In the genomic region with DNA sequence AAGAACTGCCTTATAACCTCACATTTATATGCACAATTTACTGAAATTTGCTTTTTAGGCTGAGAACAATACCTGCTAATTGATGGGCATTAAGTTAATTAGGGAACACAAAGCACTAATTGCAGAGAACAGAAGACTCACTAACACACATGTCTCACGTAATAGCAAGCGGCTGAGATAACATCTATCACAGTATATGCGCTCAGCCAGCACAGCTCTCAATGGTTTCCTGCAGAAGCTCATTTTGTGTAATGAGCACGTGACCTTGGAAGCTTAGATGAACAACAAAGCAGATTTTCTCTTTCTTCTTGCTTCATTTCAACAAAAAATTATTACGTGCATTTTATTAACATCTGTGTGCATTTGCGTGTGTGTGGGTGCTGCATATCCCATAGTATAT, we compare ENCODE assay signal across 28 mouse cellular contexts.
A peak's percentile ranks its signal among the peaks of the same experiment; 100 is the strongest.
DNase-seq lines count a peak whose midpoint lies in the region; ATAC-seq and TF ChIP-seq lines count a peak whose summit lies in the region.
"Had no signal": no experiment of that assay in that cellular context is flagged by ENCODE, and none has a peak within 500 bp of the region (broad histone marks: within the 10 kb centered on the region; RNA-seq: fewer than 3 reads in every experiment).

No protein-coding gene starts in this region.

- TF ChIP-seq CTCF in forebrain, postnatal 0 days (IDR thresholded peaks at IDR 0.05; ENCODE audit: low read depth): no peak
- no peak for TF ChIP-seq CTCF in hindbrain, postnatal 0 days (IDR thresholded peaks at IDR 0.05; ENCODE audit: low read depth)
- no peak for TF ChIP-seq CTCF in brain, embryonic 14.5 days (IDR thresholded peaks at IDR 0.05; ENCODE audit: borderline replicate concordance, extremely low read depth, insufficient read depth, insufficient read length)

- peak; percentile 1 for DNase-seq in forebrain, postnatal 0 days
- DNase-seq in hindbrain, postnatal 0 days (ENCODE audit: low spot score): peak; percentile 6
- no peak for DNase-seq in hindbrain, embryonic 14.5 days (ENCODE audit: low spot score)
- peak; percentile 59 for DNase-seq in retina, postnatal 1 day
- DNase-seq in retina, embryonic 14.5 days (ENCODE audit: low spot score): no peak
- DNase-seq in brain, embryonic 14.5 days (ENCODE audit: low read depth): peak; percentile 47
- no peak for DNase-seq in heart, postnatal 14 days
- DNase-seq: adrenal gland, adult 8-10 months; adrenal gland, postnatal 14 days; adrenal gland, postnatal 36 days; B cell, adult 2 months; cerebellum, adult 11 months; cerebellum, adult 18-20 months; cerebellum, adult 8-10 months; cerebellum, adult 9-11 months; cerebellum, postnatal 14 days; cerebellum, postnatal 36 days; embryo, embryonic 11 days had no signal

- H3K27ac ChIP-seq in forebrain, postnatal 0 days (ENCODE audit: low read depth, low read length): no peak overlapping the region
- H3K27ac ChIP-seq in forebrain, embryonic 15.5 days (replicated peaks): no peak overlapping the region
- H3K27ac ChIP-seq in hindbrain, postnatal 0 days: no peak overlapping the region
- no peak overlapping the region for H3K27ac ChIP-seq in hindbrain, embryonic 14.5 days
- H3K27ac ChIP-seq: embryonic facial prominence, embryonic 13.5 days; embryonic facial prominence, embryonic 15.5 days; forebrain, embryonic 13.5 days had no signal

- H3K4me2 ChIP-seq in forebrain, postnatal 0 days (ENCODE audit: low read depth): no peak overlapping the region
- H3K4me2 ChIP-seq in forebrain, embryonic 15.5 days (replicated peaks): no peak overlapping the region
- no peak overlapping the region for H3K4me2 ChIP-seq in hindbrain, postnatal 0 days (ENCODE audit: low read depth, low read length)
- H3K4me2 ChIP-seq in hindbrain, embryonic 14.5 days (replicated peaks): no peak overlapping the region
- H3K4me2 ChIP-seq: embryonic facial prominence, embryonic 13.5 days; embryonic facial prominence, embryonic 15.5 days; forebrain, embryonic 13.5 days had no signal

- intact Hi-C loops in heart, postnatal 14 days (cut with DNase I): no loop called here

- H3K4me3 ChIP-seq in forebrain, postnatal 0 days (ENCODE audit: low read depth, low read length): no peak overlapping the region
- no peak overlapping the region for H3K4me3 ChIP-seq in forebrain, embryonic 15.5 days
- H3K4me3 ChIP-seq in hindbrain, postnatal 0 days (ENCODE audit: low read length): no peak overlapping the region
- no peak overlapping the region for H3K4me3 ChIP-seq in hindbrain, embryonic 14.5 days (replicated peaks; ENCODE audit: low read length)
- H3K4me3 ChIP-seq: embryonic facial prominence, embryonic 13.5 days; embryonic facial prominence, embryonic 15.5 days; erythroblast, embryonic 14.5 days; forebrain, embryonic 13.5 days had no signal

- ATAC-seq in forebrain, postnatal 0 days: no peak
- ATAC-seq in forebrain, embryonic 15.5 days (replicated peaks): no peak
- no peak for ATAC-seq in hindbrain, postnatal 0 days
- ATAC-seq in hindbrain, embryonic 14.5 days (ENCODE audit: low FRiP score): no peak; the same call in 1 of the 2 replicates
- ATAC-seq: activated CD4-positive, CD25-positive, alpha-beta regulatory T cell, adult 4 months; CD4-positive, CD25-positive, alpha-beta regulatory T cell, adult 4 months; forebrain, embryonic 13.5 days; Patski had no signal

- no peaks in the 10 kb centered on the region for H3K27me3 ChIP-seq in forebrain, postnatal 0 days (ENCODE audit: insufficient read depth, low read length)
- no peaks in the 10 kb centered on the region for H3K27me3 ChIP-seq in forebrain, embryonic 15.5 days
- no peaks in the 10 kb centered on the region for H3K27me3 ChIP-seq in hindbrain, postnatal 0 days (ENCODE audit: insufficient read depth, low read length)
- no peaks in the 10 kb centered on the region for H3K27me3 ChIP-seq in hindbrain, embryonic 14.5 days (ENCODE audit: control insufficient read depth, insufficient read depth, low read length)
- H3K27me3 ChIP-seq: CH12.LX; embryonic facial prominence, embryonic 13.5 days; embryonic facial prominence, embryonic 15.5 days; forebrain, embryonic 13.5 days had no signal

- H3K9ac ChIP-seq in forebrain, postnatal 0 days: no peak overlapping the region
- H3K9ac ChIP-seq in forebrain, embryonic 15.5 days (replicated peaks): no peak overlapping the region
- H3K9ac ChIP-seq in hindbrain, postnatal 0 days (replicated peaks; ENCODE audit: low read length): no peak overlapping the region
- H3K9ac ChIP-seq in hindbrain, embryonic 14.5 days: no peak overlapping the region
- H3K9ac ChIP-seq: embryonic facial prominence, embryonic 13.5 days; embryonic facial prominence, embryonic 15.5 days; forebrain, embryonic 13.5 days had no signal

- no peaks in the 10 kb centered on the region for H3K4me1 ChIP-seq in forebrain, postnatal 0 days (ENCODE audit: insufficient read depth)
- H3K4me1 ChIP-seq in forebrain, embryonic 15.5 days: no peaks in the 10 kb centered on the region
- H3K4me1 ChIP-seq in hindbrain, postnatal 0 days (ENCODE audit: insufficient read depth, low read length): no peaks in the 10 kb centered on the region
- no peaks in the 10 kb centered on the region for H3K4me1 ChIP-seq in hindbrain, embryonic 14.5 days (replicated peaks; ENCODE audit: control insufficient read depth, insufficient read depth, low read length)
- H3K4me1 ChIP-seq: embryonic facial prominence, embryonic 13.5 days; embryonic facial prominence, embryonic 15.5 days; forebrain, embryonic 13.5 days had no signal

- H3K9me3 ChIP-seq in forebrain, postnatal 0 days (ENCODE audit: low read length): no peaks in the 10 kb centered on the region
- no peaks in the 10 kb centered on the region for H3K9me3 ChIP-seq in forebrain, embryonic 15.5 days
- H3K9me3 ChIP-seq in hindbrain, postnatal 0 days (ENCODE audit: low read length): no peaks in the 10 kb centered on the region
- no peaks in the 10 kb centered on the region for H3K9me3 ChIP-seq in hindbrain, embryonic 14.5 days (ENCODE audit: control insufficient read depth, low read length)
- H3K9me3 ChIP-seq: embryonic facial prominence, embryonic 13.5 days; embryonic facial prominence, embryonic 15.5 days; forebrain, embryonic 13.5 days; G1E had no signal

- WGBS in forebrain, postnatal 0 days: 63% methylated on average over 6 of the region's 6 CpGs
- WGBS in forebrain, embryonic 15.5 days: 57% methylated on average over 6 of the region's 6 CpGs
- 72% methylated on average over 6 of the region's 6 CpGs for WGBS in hindbrain, postnatal 0 days
- 63% methylated on average over 6 of the region's 6 CpGs for whole genome bisulfite sequencing in hindbrain, embryonic 14.5 days

- H3K36me3 ChIP-seq in forebrain, postnatal 0 days (ENCODE audit: insufficient read depth): no peaks in the 10 kb centered on the region
- no peaks in the 10 kb centered on the region for H3K36me3 ChIP-seq in forebrain, embryonic 15.5 days
- H3K36me3 ChIP-seq in hindbrain, postnatal 0 days (ENCODE audit: insufficient read depth, low read length): no peaks in the 10 kb centered on the region
- H3K36me3 ChIP-seq in hindbrain, embryonic 14.5 days (replicated peaks; ENCODE audit: control insufficient read depth, insufficient read depth): no peaks in the 10 kb centered on the region
- H3K36me3 ChIP-seq: embryonic facial prominence, embryonic 13.5 days; embryonic facial prominence, embryonic 15.5 days; G1E had no signal

- TF ChIP-seq POLR2A in brain, embryonic 14.5 days (IDR thresholded peaks at IDR 0.05; ENCODE audit: borderline replicate concordance, extremely low read depth, insufficient read depth, insufficient read length, poor library complexity, severe bottlenecking): no peak

Comparison
In these comparisons a context has a peak if more than half of its experiments do, and no peak if none do; other contexts are left out.
1. DNase-seq: peak in forebrain, postnatal 0 days (single experiment), hindbrain, postnatal 0 days (single experiment), retina, postnatal 1 day (single experiment) and brain, embryonic 14.5 days (single experiment); none in hindbrain, embryonic 14.5 days (single experiment), retina, embryonic 14.5 days (single experiment) and heart, postnatal 14 days (0 of 2).